Mouse (Mus musculus): ENCODE data around the gene F8. TPM values are rescaled to one million over a fixed set of nuclear protein-coding genes. Genes with fewer than 3 reads are reported as not detected.
"Not testable (repeated sequence)": the region's sequence is repeated elsewhere in the genome, so short reads cannot be mapped to it uniquely, and the experiment has no call there.

The F8 gene
- polyA plus RNA-seq, 1 experiment from 2014 or later: 4.2 TPM

DNA sequence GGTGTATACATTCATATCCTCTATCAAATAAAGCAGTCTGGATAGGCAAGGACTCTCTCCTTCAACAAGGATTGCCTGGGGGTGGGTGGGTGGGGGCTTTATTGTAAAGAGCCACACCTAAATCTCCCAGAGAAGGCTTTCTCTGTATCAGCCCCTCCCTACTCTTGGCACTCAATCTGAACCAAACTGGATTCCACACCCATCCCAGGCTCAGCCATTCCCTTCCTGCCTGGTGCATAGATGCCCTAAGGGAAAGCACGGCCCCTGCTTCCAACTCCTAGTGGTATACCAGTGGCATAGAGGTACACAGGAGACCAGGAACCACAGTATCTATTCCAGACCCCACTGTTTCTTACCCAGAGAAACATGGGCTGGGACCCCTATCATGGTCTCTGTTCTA is 151.0 kb downstream of the F8 start:
- WGBS: 82% methylated on average over 1 of the region's 1 CpGs
- Histone ChIP-seq H3K9me3 (replicated peaks; ENCODE audit: low read length) (no peaks in the 10 kb centered on the region), H3K4me2 (ENCODE audit: low read length) (no peak overlapping the region), H3K27ac (no peak overlapping the region), H3K4me1 (replicated peaks; ENCODE audit: insufficient read depth, low read length) (no peaks in the 10 kb centered on the region), H3K27me3 (ENCODE audit: insufficient read depth, low read length) (no peaks in the 10 kb centered on the region), H3K9ac (ENCODE audit: low read depth, low read length) (no peak overlapping the region), H3K4me3 (replicated peaks; ENCODE audit: low read depth, low read length) (no peak overlapping the region), H3K36me3 (ENCODE audit: insufficient read depth, low read length) (no peaks in the 10 kb centered on the region)
- TF ChIP-seq CTCF (IDR thresholded peaks at IDR 0.05; ENCODE audit: low read depth): no peak
- DNase-seq (ENCODE audit: low spot score) (no peak), ATAC-seq (replicated peaks; ENCODE audit: low FRiP score, low read depth) (no peak)

DNA sequence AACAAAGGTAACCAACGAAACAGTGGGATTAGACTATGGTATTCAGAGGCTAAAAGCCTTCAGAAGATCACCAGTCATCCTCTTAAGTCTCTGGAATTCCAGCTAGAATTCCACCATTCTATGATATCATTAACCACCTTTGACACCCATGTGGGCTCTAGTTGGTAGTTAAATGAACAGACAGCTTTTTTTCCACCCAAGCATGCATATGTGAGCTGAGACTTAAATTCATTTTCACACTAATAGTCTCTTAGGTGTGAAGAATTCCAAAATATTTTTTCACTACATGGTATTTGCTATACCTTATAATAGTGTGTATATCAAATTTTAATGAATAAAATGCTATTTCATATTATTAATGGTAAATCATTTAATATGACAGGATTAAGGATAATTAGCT is 218.7 kb downstream of the F8 start, which contains the start of gene Smim9:
Gene Smim9, minus strand, starts transcription at position 101 of the 400 bp plus-strand sequence.
- ATAC-seq (replicated peaks; ENCODE audit: low FRiP score, low read depth): no peak
- H3K9me3 ChIP-seq (replicated peaks; ENCODE audit: low read length): no peaks in the 10 kb centered on the region
- no peaks in the 10 kb centered on the region for H3K4me1 ChIP-seq (replicated peaks; ENCODE audit: insufficient read depth, low read length)
- no peaks in the 10 kb centered on the region for H3K27me3 ChIP-seq (ENCODE audit: insufficient read depth, low read length)
- no peak within 1 kb of the TSS for H3K4me2 ChIP-seq (ENCODE audit: low read length)
- no peak within 1 kb of the TSS for H3K4me3 ChIP-seq (replicated peaks; ENCODE audit: low read depth, low read length)
- H3K36me3 ChIP-seq (ENCODE audit: insufficient read depth, low read length): no peaks in the 10 kb centered on the region
- DNase-seq (ENCODE audit: low spot score): no peak
- 62% methylated on average over 1 of the region's 1 CpGs for WGBS
- H3K9ac ChIP-seq (ENCODE audit: low read depth, low read length): no peak within 1 kb of the TSS
- TF ChIP-seq CTCF (IDR thresholded peaks at IDR 0.05; ENCODE audit: low read depth): no peak
- no peak within 1 kb of the TSS for H3K27ac ChIP-seq

DNA sequence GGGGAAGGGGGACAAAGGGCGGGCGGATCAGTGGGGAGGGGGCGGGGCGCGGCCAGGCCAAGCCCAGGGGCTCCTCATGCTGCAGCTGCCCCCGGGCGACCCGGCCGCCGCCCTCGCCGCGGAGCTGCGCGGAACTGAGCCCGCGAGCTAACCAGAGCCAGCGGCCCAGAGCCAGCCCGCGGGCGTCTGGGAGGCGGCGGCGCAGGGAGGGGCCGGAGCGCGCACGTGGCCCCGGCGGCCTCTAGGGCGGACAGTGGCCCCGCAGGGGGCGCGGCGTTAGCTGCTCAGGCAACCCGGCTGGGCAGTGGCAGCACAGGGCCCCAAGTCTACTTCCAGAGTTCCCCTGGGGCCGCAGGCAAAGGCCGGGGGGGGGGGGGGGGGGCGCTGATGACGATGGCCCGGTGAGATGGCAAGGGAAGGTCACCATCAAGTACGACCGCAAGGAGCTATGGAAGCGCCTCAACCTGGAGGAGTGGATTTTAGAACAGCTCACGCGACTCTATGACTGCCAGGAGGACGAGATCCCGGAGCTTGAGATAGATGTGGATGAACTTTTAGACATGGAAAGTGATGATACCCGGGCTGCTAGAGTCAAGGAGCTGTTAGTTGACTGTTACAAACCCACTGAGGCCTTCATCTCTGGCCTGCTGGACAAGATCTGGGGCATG is 226.7 kb downstream of the F8 start:
- Histone ChIP-seq H3K9me3 (replicated peaks; ENCODE audit: low read length) (no peaks in the 10 kb centered on the region), H3K27me3 (ENCODE audit: insufficient read depth, low read length) (no peaks in the 10 kb centered on the region), H3K4me1 (replicated peaks; ENCODE audit: insufficient read depth, low read length) (no peaks in the 10 kb centered on the region), H3K4me3 (replicated peaks; ENCODE audit: low read depth, low read length) (peak overlapping the region; percentile 33), H3K36me3 (ENCODE audit: insufficient read depth, low read length) (no peaks in the 10 kb centered on the region), H3K4me2 (ENCODE audit: low read length) (peak overlapping the region; percentile 59), H3K9ac (ENCODE audit: low read depth, low read length) (peak overlapping the region; percentile 55; the same call in 1 of the 2 replicates), H3K27ac (no peak overlapping the region)
- no peak for TF ChIP-seq CTCF (IDR thresholded peaks at IDR 0.05; ENCODE audit: low read depth)
- ATAC-seq (replicated peaks; ENCODE audit: low FRiP score, low read depth): peak; percentile 92
- WGBS: 34% methylated on average over 29 of the region's 49 CpGs
- peak; percentile 8 for DNase-seq (ENCODE audit: low spot score)

DNA sequence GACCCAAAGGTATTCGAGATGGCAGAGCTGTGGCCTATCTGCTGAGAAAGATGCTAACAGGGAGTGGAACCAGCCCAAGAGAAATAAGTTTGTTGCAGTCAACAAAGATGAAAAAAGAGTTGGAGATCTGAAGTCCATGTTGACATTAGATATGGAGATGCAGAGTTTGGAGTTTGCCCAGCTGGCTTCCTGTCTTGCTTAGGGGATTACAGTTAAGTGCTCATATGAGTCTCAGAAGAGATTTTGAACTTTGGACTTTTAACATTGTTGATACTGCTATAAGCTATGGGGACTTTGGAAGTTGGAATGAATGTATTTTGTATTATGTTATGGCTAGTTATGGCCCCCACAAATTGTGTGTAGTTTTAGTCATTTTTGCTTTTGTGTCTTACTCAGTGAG is 230.2 kb downstream of the F8 start:
- 61% methylated on average over 1 of the region's 1 CpGs for WGBS
- Histone ChIP-seq H3K9me3 (replicated peaks; ENCODE audit: low read length) (no peaks in the 10 kb centered on the region), H3K27me3 (ENCODE audit: insufficient read depth, low read length) (no peaks in the 10 kb centered on the region), H3K4me2 (ENCODE audit: low read length) (no peak overlapping the region), H3K4me1 (replicated peaks; ENCODE audit: insufficient read depth, low read length) (no peaks in the 10 kb centered on the region), H3K36me3 (ENCODE audit: insufficient read depth, low read length) (no peaks in the 10 kb centered on the region), H3K27ac (no peak overlapping the region), H3K4me3 (replicated peaks; ENCODE audit: low read depth, low read length) (no peak overlapping the region), H3K9ac (ENCODE audit: low read depth, low read length) (no peak overlapping the region)
- no peak for ATAC-seq (replicated peaks; ENCODE audit: low FRiP score, low read depth)
- no peak for DNase-seq (ENCODE audit: low spot score)
- no peak for TF ChIP-seq CTCF (IDR thresholded peaks at IDR 0.05; ENCODE audit: low read depth)

DNA sequence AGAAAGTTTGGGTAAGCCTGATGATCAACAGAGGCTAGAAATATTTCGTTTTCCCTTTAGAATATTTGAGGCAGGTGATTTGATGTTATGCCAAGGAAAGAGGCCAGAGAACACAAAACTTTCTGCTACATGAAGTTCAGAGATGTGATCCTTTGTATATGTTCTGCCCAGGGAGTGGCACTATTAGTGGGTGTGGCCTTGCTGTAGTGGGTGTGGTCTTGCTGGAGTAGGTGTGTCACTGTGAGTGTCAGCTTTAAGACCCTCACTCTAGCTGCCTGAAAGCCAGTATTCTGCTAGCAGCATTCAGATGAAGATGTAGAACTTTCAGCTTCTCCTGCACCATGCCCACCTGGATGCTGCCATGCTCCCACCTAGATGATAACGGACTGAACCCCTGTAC is 232.1 kb downstream of the F8 start:
- ATAC-seq (replicated peaks; ENCODE audit: low FRiP score, low read depth): no peak
- no peak for TF ChIP-seq CTCF (IDR thresholded peaks at IDR 0.05; ENCODE audit: low read depth)
- DNase-seq (ENCODE audit: low spot score): no peak

DNA sequence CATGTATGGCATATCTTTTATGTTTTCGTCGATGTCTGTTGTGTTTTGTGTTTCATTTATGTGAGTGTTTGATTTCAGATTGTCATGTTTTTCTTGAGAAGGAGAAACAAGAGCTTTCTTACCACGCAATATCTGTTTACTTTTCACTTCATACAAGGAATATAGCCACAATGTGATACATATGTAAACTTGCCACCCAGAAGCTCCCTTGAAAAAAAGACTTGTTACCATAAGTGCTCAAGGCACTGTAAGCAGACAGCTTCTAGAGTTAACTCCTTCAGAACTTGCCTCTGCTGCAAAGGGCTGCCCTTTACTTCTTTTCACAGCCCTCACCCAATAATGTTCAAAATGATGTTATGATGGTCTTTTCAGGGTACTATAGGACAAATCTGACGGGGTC is 234.0 kb downstream of the F8 start:
- Histone ChIP-seq H3K9me3 (replicated peaks; ENCODE audit: low read length) (no peaks in the 10 kb centered on the region), H3K27me3 (ENCODE audit: insufficient read depth, low read length) (no peaks in the 10 kb centered on the region), H3K27ac (no peak overlapping the region), H3K4me1 (replicated peaks; ENCODE audit: insufficient read depth, low read length) (no peaks in the 10 kb centered on the region), H3K4me3 (replicated peaks; ENCODE audit: low read depth, low read length) (no peak overlapping the region), H3K9ac (ENCODE audit: low read depth, low read length) (no peak overlapping the region), H3K36me3 (ENCODE audit: insufficient read depth, low read length) (no peaks in the 10 kb centered on the region), H3K4me2 (ENCODE audit: low read length) (no peak overlapping the region)
- WGBS: 74% methylated on average over 4 of the region's 4 CpGs
- TF ChIP-seq CTCF (IDR thresholded peaks at IDR 0.05; ENCODE audit: low read depth): no peak
- DNase-seq (ENCODE audit: low spot score): no peak
- no peak for ATAC-seq (replicated peaks; ENCODE audit: low FRiP score, low read depth)

More for the DNA sequence above, 232.1 kb downstream of the F8 start:
- Histone ChIP-seq H3K4me3 (replicated peaks; ENCODE audit: low read depth, low read length) (no peak overlapping the region), H3K4me2 (ENCODE audit: low read length) (no peak overlapping the region), H3K36me3 (ENCODE audit: insufficient read depth, low read length) (no peaks in the 10 kb centered on the region), H3K27ac (no peak overlapping the region), H3K9ac (ENCODE audit: low read depth, low read length) (no peak overlapping the region), H3K27me3 (ENCODE audit: insufficient read depth, low read length) (no peaks in the 10 kb centered on the region), H3K9me3 (replicated peaks; ENCODE audit: low read length) (no peaks in the 10 kb centered on the region), H3K4me1 (replicated peaks; ENCODE audit: insufficient read depth, low read length) (no peaks in the 10 kb centered on the region)
- WGBS: 78% methylated on average over 2 of the region's 2 CpGs

DNA sequence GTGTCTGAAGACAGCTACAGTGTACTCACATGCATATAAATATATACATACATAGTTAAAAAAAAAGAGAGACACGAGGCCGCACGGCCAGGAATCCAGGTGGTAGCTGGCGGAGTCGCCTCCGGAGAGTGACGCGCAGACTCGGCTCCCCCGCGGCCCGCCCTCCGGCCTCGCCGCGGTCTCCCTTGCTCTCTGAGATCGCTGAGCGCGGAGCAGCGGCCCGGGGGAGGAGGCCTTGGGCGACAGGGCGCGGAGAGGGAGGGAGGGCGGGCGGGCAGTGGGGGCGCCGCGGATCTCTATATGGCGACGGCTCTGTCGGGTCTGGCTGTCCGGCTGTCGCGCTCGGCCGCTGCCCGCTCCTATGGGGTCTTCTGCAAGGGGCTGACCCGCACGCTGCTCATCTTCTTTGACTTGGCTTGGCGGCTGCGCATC is 239.3 kb downstream of the F8 start:
- not testable (repeated sequence) for H3K9ac ChIP-seq (ENCODE audit: low read depth, low read length); H3K27ac ChIP-seq; H3K4me1 ChIP-seq (replicated peaks; ENCODE audit: insufficient read depth, low read length); H3K9me3 ChIP-seq (replicated peaks; ENCODE audit: low read length); H3K27me3 ChIP-seq (ENCODE audit: insufficient read depth, low read length); H3K36me3 ChIP-seq (ENCODE audit: insufficient read depth, low read length)
- H3K4me3 ChIP-seq (replicated peaks; ENCODE audit: low read depth, low read length): peak overlapping the region; percentile 20
- ATAC-seq (replicated peaks; ENCODE audit: low FRiP score, low read depth) (0 out of 2 replicates have a peak, but pooled peaks have one; percentile 25), DNase-seq (ENCODE audit: low spot score) (peak; percentile 14)
- H3K4me2 ChIP-seq (ENCODE audit: low read length): peak overlapping the region; percentile 51
- WGBS: 32% methylated on average over 29 of the region's 42 CpGs

Measured in kidney, postnatal 0 days (tissue).